Mouse (Mus musculus) liver, adult 2 months (tissue): ENCODE results near the gene Ypel2.

ENCODE experiments used
- CTCF ChIP-seq: fragments of 200-500 bp; IDR thresholded peaks from 2 replicates; pipeline ENCODE4 v1.5.1; 2011; ENCODE audit warnings: low read depth, low read length, control low read depth
- POLR2A ChIP-seq: fragments of 200-500 bp; IDR thresholded peaks from 2 replicates; pipeline ENCODE4 v1.6.1; 2011; ENCODE audit warnings: low read length, control low read depth; ENCODE audit not compliant: insufficient read depth; ENCODE audit errors: extremely low read depth

DNA sequence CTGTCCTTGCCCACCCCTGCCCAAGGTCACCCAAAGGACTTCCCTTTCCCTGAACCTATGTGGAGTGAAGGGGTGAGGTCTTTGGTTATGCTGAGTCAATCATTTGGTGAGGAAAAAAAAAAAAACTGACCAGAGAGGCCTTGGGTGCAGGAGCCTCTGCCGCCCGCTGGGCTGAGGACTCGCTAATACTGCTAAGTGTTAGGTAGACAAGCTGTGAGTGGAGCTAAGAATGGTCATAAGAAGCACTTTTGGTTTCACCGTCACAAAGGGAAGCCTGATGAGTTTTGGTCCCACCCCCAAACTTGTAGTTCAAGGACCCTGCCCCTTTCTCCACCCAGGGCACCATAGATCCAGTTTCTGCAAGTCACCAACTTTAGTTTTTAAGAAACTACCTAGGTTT, 55.4 kb downstream of the Ypel2 start:
- TF ChIP-seq POLR2A (no peak), CTCF (no peak)
